Mouse (Mus musculus): ENCODE results near the gene 2210010C04Rik. TPM values are rescaled to one million over a fixed set of nuclear protein-coding genes. Genes with fewer than 3 reads are reported as not detected.

The 2210010C04Rik gene
- polyA plus RNA-seq (2014; fragmentation: Nextera tagmentation; extraction: Ambion mirVana): not detected in 2 replicates

GRCm38 (mm10) chr6:41035409-41035808 lies at the start of gene 2210010C04Rik:
Gene 2210010C04Rik, minus strand, starts transcription at chr6:41035509.
- Histone ChIP-seq H3K4me3 (ENCODE audit: low read depth, low read length) (no peak within 1 kb of the TSS), H3K4me2 (no peak within 1 kb of the TSS), H3K27me3 (ENCODE audit: insufficient read depth, low read length) (no peaks in the 10 kb centered on the region), H3K9me3 (ENCODE audit: low read depth, low read length) (no peaks in the 10 kb centered on the region), H3K4me1 (ENCODE audit: insufficient read depth) (no peaks in the 10 kb centered on the region), H3K36me3 (ENCODE audit: insufficient read depth) (no peaks in the 10 kb centered on the region), H3K27ac (ENCODE audit: low read depth) (no peak within 1 kb of the TSS), H3K9ac (no peak within 1 kb of the TSS)
- ATAC-seq (ENCODE audit: insufficient read depth) (no peak), DNase-seq (no peak)
- TF ChIP-seq CTCF (IDR thresholded peaks at IDR 0.05; ENCODE audit: low read depth): no peak

DNA sequence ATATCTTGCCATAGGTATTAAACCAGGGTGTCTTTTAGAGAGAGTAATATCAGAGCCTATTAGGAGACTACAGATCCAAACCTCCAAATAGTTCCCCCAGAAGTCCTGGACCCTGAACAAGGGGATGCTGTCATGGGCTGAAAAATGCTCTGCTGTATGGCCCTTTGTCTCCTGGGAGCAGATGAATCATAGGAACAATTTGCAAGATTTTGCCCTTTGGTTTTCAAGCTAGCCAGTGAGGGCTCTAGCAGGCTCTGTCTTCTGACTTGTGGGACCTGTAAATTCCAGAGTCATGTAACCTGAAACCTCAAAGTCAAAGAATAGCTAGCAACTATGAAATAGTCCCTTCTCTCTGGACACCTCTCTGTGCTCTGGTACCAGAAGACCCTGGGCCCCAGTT lies 44.8 kb upstream of the 2210010C04Rik start:
- Histone ChIP-seq H3K4me3 (ENCODE audit: low read depth, low read length) (no peak overlapping the region), H3K9ac (no peak overlapping the region), H3K27ac (ENCODE audit: low read depth) (no peak overlapping the region), H3K4me2 (no peak overlapping the region), H3K27me3 (ENCODE audit: insufficient read depth, low read length) (no peaks in the 10 kb centered on the region), H3K36me3 (ENCODE audit: insufficient read depth) (no peaks in the 10 kb centered on the region), H3K9me3 (ENCODE audit: low read depth, low read length) (no peaks in the 10 kb centered on the region), H3K4me1 (ENCODE audit: insufficient read depth) (no peaks in the 10 kb centered on the region)
- ATAC-seq (ENCODE audit: insufficient read depth) (no peak), DNase-seq (no peak)
- no peak for TF ChIP-seq CTCF (IDR thresholded peaks at IDR 0.05; ENCODE audit: low read depth)

- WGBS: 45% methylated on average over 3 of the region's 3 CpGs
- TF ChIP-seq CTCF (IDR thresholded peaks at IDR 0.05; ENCODE audit: low read depth): no peak
- H3K27me3 ChIP-seq (ENCODE audit: insufficient read depth, low read length): no peaks in the 10 kb centered on the region
- ATAC-seq (ENCODE audit: insufficient read depth): no peak
- H3K9me3 ChIP-seq (ENCODE audit: low read depth, low read length): no peaks in the 10 kb centered on the region
- no peaks in the 10 kb centered on the region for H3K36me3 ChIP-seq (ENCODE audit: insufficient read depth)
- no peak for DNase-seq
- no peak overlapping the region for H3K4me2 ChIP-seq
- H3K9ac ChIP-seq: no peak overlapping the region
- no peak overlapping the region for H3K27ac ChIP-seq (ENCODE audit: low read depth)
- no peak overlapping the region for H3K4me3 ChIP-seq (ENCODE audit: low read depth, low read length)
- H3K4me1 ChIP-seq (ENCODE audit: insufficient read depth): no peaks in the 10 kb centered on the region
Measured at GRCm38 (mm10) chr6:41078539-41079303, 43.4 kb upstream of the 2210010C04Rik start.

DNA sequence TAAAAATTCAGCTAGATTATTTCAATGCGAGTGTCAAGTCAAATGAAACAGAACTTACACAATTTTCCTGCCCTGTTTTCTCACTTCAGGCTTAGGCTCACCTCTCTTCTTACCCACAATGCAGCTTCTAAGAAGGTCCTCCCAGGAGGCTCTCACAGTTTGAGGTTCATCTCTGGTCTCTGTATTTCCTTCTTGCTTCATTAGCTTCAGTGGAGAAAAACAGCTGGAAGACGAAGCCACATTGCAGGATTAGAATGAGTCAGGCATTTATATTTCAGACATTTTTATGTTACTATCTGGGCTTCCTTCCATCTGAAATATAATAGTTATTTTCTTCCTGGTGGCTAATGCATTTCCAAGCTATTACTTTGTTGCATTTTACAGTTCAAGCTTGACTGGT lies 40.4 kb upstream of the 2210010C04Rik start:
- Histone ChIP-seq H3K36me3 (ENCODE audit: insufficient read depth) (no peaks in the 10 kb centered on the region), H3K27me3 (ENCODE audit: insufficient read depth, low read length) (no peaks in the 10 kb centered on the region), H3K9ac (no peak overlapping the region), H3K4me1 (ENCODE audit: insufficient read depth) (no peaks in the 10 kb centered on the region), H3K27ac (ENCODE audit: low read depth) (no peak overlapping the region), H3K4me3 (ENCODE audit: low read depth, low read length) (no peak overlapping the region), H3K4me2 (no peak overlapping the region), H3K9me3 (ENCODE audit: low read depth, low read length) (no peaks in the 10 kb centered on the region)
- no peak for TF ChIP-seq CTCF (IDR thresholded peaks at IDR 0.05; ENCODE audit: low read depth)
- 64% methylated on average over 2 of the region's 2 CpGs for WGBS
- ATAC-seq (ENCODE audit: insufficient read depth) (no peak), DNase-seq (no peak)

- Histone ChIP-seq H3K9ac (no peak overlapping the region), H3K27ac (ENCODE audit: low read depth) (no peak overlapping the region), H3K9me3 (ENCODE audit: low read depth, low read length) (no peaks in the 10 kb centered on the region), H3K27me3 (ENCODE audit: insufficient read depth, low read length) (no peaks in the 10 kb centered on the region), H3K36me3 (ENCODE audit: insufficient read depth) (no peaks in the 10 kb centered on the region), H3K4me2 (no peak overlapping the region), H3K4me3 (ENCODE audit: low read depth, low read length) (no peak overlapping the region), H3K4me1 (ENCODE audit: insufficient read depth) (no peaks in the 10 kb centered on the region)
- DNase-seq: no peak
- TF ChIP-seq CTCF (IDR thresholded peaks at IDR 0.05; ENCODE audit: low read depth): no peak
- ATAC-seq (ENCODE audit: insufficient read depth): no peak
- WGBS: 88% methylated on average over 6 of the region's 6 CpGs
Measured at GRCm38 (mm10) chr6:41063332-41063731, 28.0 kb upstream of the 2210010C04Rik start.

DNA sequence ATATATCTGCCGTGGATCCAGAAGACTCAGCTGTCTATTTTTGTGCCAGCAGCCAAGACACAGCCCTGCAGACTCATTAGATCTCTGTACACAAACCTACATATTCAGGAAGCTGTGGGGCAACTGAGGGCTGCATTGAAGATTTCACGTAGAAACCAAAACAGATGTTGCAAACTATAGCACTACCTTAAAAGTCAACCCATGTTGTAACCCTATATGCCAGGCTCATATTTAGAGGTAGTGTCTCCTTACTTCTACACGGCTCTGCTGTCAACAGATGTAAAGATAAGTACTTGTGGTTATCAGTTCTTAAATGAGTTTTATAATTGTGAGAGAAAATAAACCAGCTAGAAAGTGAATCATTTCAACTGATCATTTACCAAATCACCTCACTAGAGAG lies 27.4 kb upstream of the 2210010C04Rik start:
- no peak overlapping the region for H3K27ac ChIP-seq (ENCODE audit: low read depth)
- WGBS: 62% methylated on average over 3 of the region's 3 CpGs
- ATAC-seq (ENCODE audit: insufficient read depth) (no peak), DNase-seq (no peak)
- TF ChIP-seq CTCF (IDR thresholded peaks at IDR 0.05; ENCODE audit: low read depth): no peak
- H3K36me3 ChIP-seq (ENCODE audit: insufficient read depth): no peaks in the 10 kb centered on the region
- no peaks in the 10 kb centered on the region for H3K27me3 ChIP-seq (ENCODE audit: insufficient read depth, low read length)
- no peak overlapping the region for H3K9ac ChIP-seq
- H3K4me2 ChIP-seq: no peak overlapping the region
- no peak overlapping the region for H3K4me3 ChIP-seq (ENCODE audit: low read depth, low read length)
- no peaks in the 10 kb centered on the region for H3K9me3 ChIP-seq (ENCODE audit: low read depth, low read length)
- H3K4me1 ChIP-seq (ENCODE audit: insufficient read depth): no peaks in the 10 kb centered on the region

DNA sequence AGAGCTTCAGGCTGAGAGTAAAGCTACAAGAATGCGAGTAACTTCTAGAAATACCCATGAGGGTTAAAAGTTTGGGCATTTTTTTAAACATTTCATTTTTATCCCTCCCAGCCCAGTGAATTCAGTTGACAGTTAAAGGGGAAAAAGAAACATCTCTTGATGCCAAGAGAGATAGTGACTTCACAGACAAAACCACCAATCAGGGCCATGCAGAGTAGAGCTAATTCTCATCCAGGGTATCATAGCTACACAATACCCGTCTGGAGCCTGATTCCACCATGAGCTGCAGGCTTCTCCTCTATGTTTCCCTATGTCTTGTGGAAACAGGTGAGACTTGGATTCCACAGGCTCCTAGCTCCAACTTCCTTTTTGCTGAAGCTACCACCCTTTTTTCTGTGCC lies 26.8 kb upstream of the 2210010C04Rik start:
- H3K36me3 ChIP-seq (ENCODE audit: insufficient read depth): no peaks in the 10 kb centered on the region
- no peak for TF ChIP-seq CTCF (IDR thresholded peaks at IDR 0.05; ENCODE audit: low read depth)
- no peaks in the 10 kb centered on the region for H3K9me3 ChIP-seq (ENCODE audit: low read depth, low read length)
- ATAC-seq (ENCODE audit: insufficient read depth) (no peak), DNase-seq (no peak)
- H3K4me2 ChIP-seq: no peak overlapping the region
- 77% methylated on average over 2 of the region's 2 CpGs for WGBS
- no peak overlapping the region for H3K27ac ChIP-seq (ENCODE audit: low read depth)
- no peaks in the 10 kb centered on the region for H3K27me3 ChIP-seq (ENCODE audit: insufficient read depth, low read length)
- H3K4me3 ChIP-seq (ENCODE audit: low read depth, low read length): no peak overlapping the region
- no peak overlapping the region for H3K9ac ChIP-seq
- H3K4me1 ChIP-seq (ENCODE audit: insufficient read depth): no peaks in the 10 kb centered on the region

All from lung, embryonic 14.5 days (tissue).